Mouse (Mus musculus): ENCODE data around the gene Wdr54. TPM values are rescaled to one million over a fixed set of nuclear protein-coding genes. Genes with fewer than 3 reads are reported as not detected.

Wdr54 gene
- polyA plus RNA-seq, 1 experiment from 2014 or later = 13.7 TPM

GRCm38 (mm10) chr6:83151721-83152120 is 4.5 kb downstream of the Wdr54 start:
- Histone ChIP-seq H3K4me2 (ENCODE audit: low read depth, severe bottlenecking) (no peak overlapping the region), H3K9ac (ENCODE audit: low read length) (no peak overlapping the region), H3K36me3 (ENCODE audit: control insufficient read depth, insufficient read depth, low read length) (peaks cover 13% of the 10 kb centered on the region; the same call in 1 of the 2 replicates), H3K4me3 (ENCODE audit: low read depth, low read length) (no peak overlapping the region), H3K27ac (replicated peaks; ENCODE audit: low read depth, low read length) (no peak overlapping the region), H3K9me3 (ENCODE audit: control insufficient read depth, low read length) (no peaks in the 10 kb centered on the region), H3K27me3 (ENCODE audit: control insufficient read depth, insufficient read depth, low read length) (no peaks in the 10 kb centered on the region), H3K4me1 (ENCODE audit: control insufficient read depth, insufficient read depth, low read length) (peaks cover 7% of the 10 kb centered on the region; the same call in 1 of the 2 replicates)
- WGBS = 32% methylated on average over 8 of the region's 8 CpGs
- DNase-seq (ENCODE audit: low spot score) (no peak), ATAC-seq (ENCODE audit: insufficient number of reproducible peaks, low FRiP score, low TSS enrichment, low read depth) (no peak)

GRCm38 (mm10) chr6:83147280-83147679 is 8.9 kb downstream of the Wdr54 start:
- WGBS = 67% methylated on average over 7 of the region's 7 CpGs

GRCm38 (mm10) chr6:83145805-83146204 is 10.4 kb downstream of the Wdr54 start:
- Histone ChIP-seq H3K4me2 (ENCODE audit: low read depth, severe bottlenecking) (no peak overlapping the region), H3K27me3 (ENCODE audit: control insufficient read depth, insufficient read depth, low read length) (no peaks in the 10 kb centered on the region), H3K9ac (ENCODE audit: low read length) (no peak overlapping the region), H3K27ac (replicated peaks; ENCODE audit: low read depth, low read length) (no peak overlapping the region; the same call in 1 of the 2 replicates), H3K9me3 (ENCODE audit: control insufficient read depth, low read length) (no peaks in the 10 kb centered on the region), H3K4me1 (ENCODE audit: control insufficient read depth, insufficient read depth, low read length) (peaks cover 19% of the 10 kb centered on the region), H3K4me3 (ENCODE audit: low read depth, low read length) (no peak overlapping the region), H3K36me3 (ENCODE audit: control insufficient read depth, insufficient read depth, low read length) (peaks cover 12% of the 10 kb centered on the region; the same call in 1 of the 2 replicates)
- 52% methylated on average over 9 of the region's 9 CpGs for WGBS
- DNase-seq (ENCODE audit: low spot score) (no peak), ATAC-seq (ENCODE audit: insufficient number of reproducible peaks, low FRiP score, low TSS enrichment, low read depth) (no peak)

More at GRCm38 (mm10) chr6:83147280-83147679, 8.9 kb downstream of the Wdr54 start:
- Histone ChIP-seq H3K9ac (ENCODE audit: low read length) (no peak overlapping the region), H3K27ac (replicated peaks; ENCODE audit: low read depth, low read length) (no peak overlapping the region), H3K4me2 (ENCODE audit: low read depth, severe bottlenecking) (no peak overlapping the region), H3K4me1 (ENCODE audit: control insufficient read depth, insufficient read depth, low read length) (peaks cover 8% of the 10 kb centered on the region), H3K9me3 (ENCODE audit: control insufficient read depth, low read length) (no peaks in the 10 kb centered on the region), H3K27me3 (ENCODE audit: control insufficient read depth, insufficient read depth, low read length) (no peaks in the 10 kb centered on the region), H3K36me3 (ENCODE audit: control insufficient read depth, insufficient read depth, low read length) (peaks cover 14% of the 10 kb centered on the region; the same call in 1 of the 2 replicates), H3K4me3 (ENCODE audit: low read depth, low read length) (no peak overlapping the region)
- peak; percentile 20 for DNase-seq (ENCODE audit: low spot score)
- ATAC-seq (ENCODE audit: insufficient number of reproducible peaks, low FRiP score, low TSS enrichment, low read depth) = no peak

- H3K27me3 ChIP-seq (ENCODE audit: control insufficient read depth, insufficient read depth, low read length) = no peaks in the 10 kb centered on the region
- DNase-seq (ENCODE audit: low spot score) = no peak
- H3K4me2 ChIP-seq (ENCODE audit: low read depth, severe bottlenecking) = no peak overlapping the region
- H3K4me3 ChIP-seq (ENCODE audit: low read depth, low read length) = no peak overlapping the region
- WGBS = 82% methylated on average over 2 of the region's 2 CpGs
- H3K4me1 ChIP-seq (ENCODE audit: control insufficient read depth, insufficient read depth, low read length) = peaks cover 19% of the 10 kb centered on the region
- no peak overlapping the region for H3K27ac ChIP-seq (replicated peaks; ENCODE audit: low read depth, low read length)
- H3K9ac ChIP-seq (ENCODE audit: low read length) = no peak overlapping the region
- peaks cover 12% of the 10 kb centered on the region; the same call in 1 of the 2 replicates for H3K36me3 ChIP-seq (ENCODE audit: control insufficient read depth, insufficient read depth, low read length)
- ATAC-seq (ENCODE audit: insufficient number of reproducible peaks, low FRiP score, low TSS enrichment, low read depth) = no peak
- no peaks in the 10 kb centered on the region for H3K9me3 ChIP-seq (ENCODE audit: control insufficient read depth, low read length)
Observed at GRCm38 (mm10) chr6:83145209-83145608, 11.0 kb downstream of the Wdr54 start.

- Histone ChIP-seq H3K9me3 (ENCODE audit: control insufficient read depth, low read length) (no peaks in the 10 kb centered on the region), H3K4me1 (ENCODE audit: control insufficient read depth, insufficient read depth, low read length) (peaks cover 34% of the 10 kb centered on the region), H3K36me3 (ENCODE audit: control insufficient read depth, insufficient read depth, low read length) (peaks cover 11% of the 10 kb centered on the region; the same call in 1 of the 2 replicates), H3K27ac (replicated peaks; ENCODE audit: low read depth, low read length) (no peak overlapping the region), H3K27me3 (ENCODE audit: control insufficient read depth, insufficient read depth, low read length) (no peaks in the 10 kb centered on the region), H3K4me2 (ENCODE audit: low read depth, severe bottlenecking) (peak overlapping the region; percentile 15; the same call in 1 of the 2 replicates), H3K4me3 (ENCODE audit: low read depth, low read length) (no peak overlapping the region), H3K9ac (ENCODE audit: low read length) (no peak overlapping the region)
- WGBS = 41% methylated on average over 11 of the region's 11 CpGs
- ATAC-seq (ENCODE audit: insufficient number of reproducible peaks, low FRiP score, low TSS enrichment, low read depth) (no peak), DNase-seq (ENCODE audit: low spot score) (no peak)
Observed at GRCm38 (mm10) chr6:83142886-83143285, 13.3 kb downstream of the Wdr54 start.

DNA sequence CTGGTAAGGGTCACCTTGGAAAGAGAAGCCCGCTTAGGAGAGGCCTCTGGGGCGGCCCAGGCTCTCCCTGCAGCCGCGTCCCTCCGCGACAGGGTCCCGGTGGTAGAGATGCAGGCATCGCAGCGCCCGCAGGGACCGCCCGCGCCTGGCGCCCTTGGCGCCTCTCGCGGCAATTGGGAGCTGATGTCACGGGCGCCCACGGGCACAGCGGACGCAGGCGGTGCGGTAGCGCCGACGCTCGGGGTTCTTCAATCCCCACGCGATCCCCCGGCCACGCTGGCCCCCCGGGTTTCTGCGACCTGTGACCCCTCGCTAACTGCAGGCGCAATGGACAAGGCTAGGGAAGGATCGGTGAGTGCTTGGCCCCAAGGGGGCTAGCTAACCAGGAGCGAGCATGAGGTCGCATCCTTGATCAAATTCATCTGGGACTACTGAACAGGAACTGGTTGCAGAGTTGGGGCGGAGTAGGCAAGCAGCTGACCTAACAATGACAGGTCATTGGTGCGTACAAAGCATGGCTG is 13.9 kb downstream of the Wdr54 start:
- DNase-seq (ENCODE audit: low spot score) (peak; percentile 49), ATAC-seq (ENCODE audit: insufficient number of reproducible peaks, low FRiP score, low TSS enrichment, low read depth) (no peak)
- Histone ChIP-seq H3K36me3 (ENCODE audit: control insufficient read depth, insufficient read depth, low read length) (peaks cover 4% of the 10 kb centered on the region; the same call in 1 of the 2 replicates), H3K27me3 (ENCODE audit: control insufficient read depth, insufficient read depth, low read length) (no peaks in the 10 kb centered on the region), H3K4me3 (ENCODE audit: low read depth, low read length) (peak overlapping the region; percentile 26), H3K9me3 (ENCODE audit: control insufficient read depth, low read length) (no peaks in the 10 kb centered on the region), H3K4me2 (ENCODE audit: low read depth, severe bottlenecking) (peak overlapping the region; percentile 72), H3K4me1 (ENCODE audit: control insufficient read depth, insufficient read depth, low read length) (peaks cover 34% of the 10 kb centered on the region), H3K9ac (ENCODE audit: low read length) (peak overlapping the region; percentile 70), H3K27ac (replicated peaks; ENCODE audit: low read depth, low read length) (no peak overlapping the region; the same call in 1 of the 2 replicates)
- WGBS = 2% methylated on average over 41 of the region's 41 CpGs

DNA sequence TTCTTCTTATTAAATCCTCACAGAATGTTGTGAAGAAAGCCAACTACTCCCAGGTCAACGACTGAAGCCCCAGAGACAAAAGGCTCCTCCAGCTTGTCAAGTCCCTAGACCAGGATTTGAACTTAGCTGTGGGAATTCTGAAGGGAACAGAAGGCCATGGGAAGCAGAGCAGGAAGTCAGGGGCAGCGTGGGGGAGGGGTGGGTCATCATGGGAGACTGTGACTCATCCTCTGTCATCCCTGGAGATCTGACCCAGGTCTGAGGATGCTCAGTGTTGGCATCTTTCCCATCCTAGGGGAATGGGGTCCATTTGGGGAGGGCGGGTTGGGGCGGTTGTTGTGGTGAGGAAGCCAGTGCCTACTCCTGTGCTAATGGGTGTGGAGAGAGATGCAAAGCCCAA is 14.6 kb downstream of the Wdr54 start:
- Histone ChIP-seq H3K36me3 (ENCODE audit: control insufficient read depth, insufficient read depth, low read length) (no peaks in the 10 kb centered on the region), H3K27ac (replicated peaks; ENCODE audit: low read depth, low read length) (no peak overlapping the region), H3K9ac (ENCODE audit: low read length) (peak overlapping the region; percentile 70), H3K4me3 (ENCODE audit: low read depth, low read length) (no peak overlapping the region; the same call in 1 of the 2 replicates), H3K27me3 (ENCODE audit: control insufficient read depth, insufficient read depth, low read length) (no peaks in the 10 kb centered on the region), H3K4me1 (ENCODE audit: control insufficient read depth, insufficient read depth, low read length) (peaks cover 34% of the 10 kb centered on the region), H3K4me2 (ENCODE audit: low read depth, severe bottlenecking) (peak overlapping the region; percentile 72), H3K9me3 (ENCODE audit: control insufficient read depth, low read length) (no peaks in the 10 kb centered on the region)
- WGBS = 41% methylated on average over 4 of the region's 4 CpGs
- DNase-seq (ENCODE audit: low spot score) = no peak
- ATAC-seq (ENCODE audit: insufficient number of reproducible peaks, low FRiP score, low TSS enrichment, low read depth) = no peak

DNA sequence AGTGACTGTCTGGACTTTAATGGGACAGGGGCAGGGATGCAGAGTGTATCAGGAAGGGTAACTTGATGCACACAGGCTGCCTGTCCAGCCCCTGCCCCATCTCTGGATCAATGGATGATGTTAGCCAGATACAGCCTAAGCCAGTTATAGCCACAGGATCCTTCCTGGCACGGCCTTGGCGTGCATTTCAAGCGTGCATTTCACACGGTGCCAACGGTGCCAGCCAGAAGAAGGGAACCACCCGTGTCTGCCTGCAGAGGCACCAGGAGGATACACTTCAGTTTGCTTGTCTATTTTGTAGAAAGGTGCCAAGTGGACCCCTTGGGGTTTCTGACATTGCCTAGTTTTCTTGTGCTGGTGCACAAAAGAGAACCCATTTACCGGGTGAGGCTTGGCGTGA is 16.2 kb downstream of the Wdr54 start:
- 95% methylated on average over 8 of the region's 8 CpGs for WGBS
- Histone ChIP-seq H3K4me2 (ENCODE audit: low read depth, severe bottlenecking) (no peak overlapping the region), H3K9ac (ENCODE audit: low read length) (no peak overlapping the region), H3K27ac (replicated peaks; ENCODE audit: low read depth, low read length) (no peak overlapping the region), H3K36me3 (ENCODE audit: control insufficient read depth, insufficient read depth, low read length) (no peaks in the 10 kb centered on the region), H3K4me1 (ENCODE audit: control insufficient read depth, insufficient read depth, low read length) (peaks cover 42% of the 10 kb centered on the region), H3K4me3 (ENCODE audit: low read depth, low read length) (no peak overlapping the region), H3K27me3 (ENCODE audit: control insufficient read depth, insufficient read depth, low read length) (no peaks in the 10 kb centered on the region), H3K9me3 (ENCODE audit: control insufficient read depth, low read length) (no peaks in the 10 kb centered on the region)
- DNase-seq (ENCODE audit: low spot score) (no peak), ATAC-seq (ENCODE audit: insufficient number of reproducible peaks, low FRiP score, low TSS enrichment, low read depth) (no peak)

DNA sequence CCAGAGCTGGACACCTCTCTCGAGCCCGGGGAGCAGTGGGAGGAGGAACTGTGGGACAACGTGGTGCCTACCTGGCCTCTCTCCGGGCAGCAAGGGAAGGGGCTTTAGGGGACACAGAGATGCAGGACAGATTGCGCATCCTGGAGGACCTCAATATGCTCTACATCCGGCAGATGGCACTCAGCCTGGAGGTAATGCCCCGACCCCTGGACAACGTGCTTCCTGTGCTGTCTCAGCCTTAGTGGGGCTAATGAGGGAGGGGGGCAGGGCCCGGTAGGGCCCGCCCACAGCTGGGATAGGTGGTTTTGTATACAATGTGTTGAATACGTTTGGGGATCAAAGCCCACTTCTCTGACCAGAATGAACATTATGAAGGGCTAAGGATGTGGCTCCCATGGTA is 18.1 kb downstream of the Wdr54 start:
- H3K27ac ChIP-seq (replicated peaks; ENCODE audit: low read depth, low read length) = peak overlapping the region; percentile 100
- H3K4me1 ChIP-seq (ENCODE audit: control insufficient read depth, insufficient read depth, low read length) = peaks cover 41% of the 10 kb centered on the region
- peak overlapping the region; percentile 69 for H3K4me2 ChIP-seq (ENCODE audit: low read depth, severe bottlenecking)
- peak overlapping the region; percentile 63 for H3K9ac ChIP-seq (ENCODE audit: low read length)
- under 1% methylated on average over 11 of the region's 11 CpGs for WGBS
- no peaks in the 10 kb centered on the region for H3K27me3 ChIP-seq (ENCODE audit: control insufficient read depth, insufficient read depth, low read length)
- no peaks in the 10 kb centered on the region for H3K9me3 ChIP-seq (ENCODE audit: control insufficient read depth, low read length)
- H3K4me3 ChIP-seq (ENCODE audit: low read depth, low read length) = peak overlapping the region; percentile 47
- DNase-seq (ENCODE audit: low spot score) = no peak
- H3K36me3 ChIP-seq (ENCODE audit: control insufficient read depth, insufficient read depth, low read length) = no peaks in the 10 kb centered on the region
- peak; percentile 51 for ATAC-seq (ENCODE audit: insufficient number of reproducible peaks, low FRiP score, low TSS enrichment, low read depth)

All from limb, embryonic 11.5 days (tissue).